Mouse (Mus musculus) bone marrow, adult 2 months (tissue): ENCODE measurements around the gene 4930430A15Rik.

Experiments used
- CTCF ChIP-seq: fragments of 200-500 bp; IDR thresholded peaks from 2 replicates; pipeline ENCODE4 v1.5.1; 2011; ENCODE audit warnings: low read length, control low read depth; ENCODE audit not compliant: control insufficient read depth, insufficient read depth
- POLR2A ChIP-seq: fragments of 200-500 bp; IDR thresholded peaks from 2 replicates; pipeline ENCODE4 v1.6.1; 2011; ENCODE audit warnings: low read depth, mild to moderate bottlenecking, control low read depth, low read length, borderline replicate concordance; ENCODE audit not compliant: control insufficient read depth

DNA sequence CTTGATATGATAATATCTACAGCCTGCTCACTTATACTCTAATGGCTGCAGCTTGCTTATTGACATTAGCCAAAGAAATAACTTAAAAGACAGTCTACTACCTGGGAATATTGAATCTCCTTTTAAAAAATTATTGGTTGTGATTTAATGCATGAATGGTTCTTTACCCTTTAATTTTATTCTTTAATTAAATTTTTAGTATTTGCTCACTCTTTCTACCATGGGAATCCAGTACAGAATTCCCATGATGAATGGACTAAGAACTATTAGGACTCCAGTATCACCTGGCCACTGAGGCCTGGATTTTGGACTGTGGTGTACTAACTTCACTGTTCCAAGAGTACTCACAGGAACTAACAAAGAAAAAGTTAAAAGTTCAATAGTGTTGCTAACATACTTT is 24.8 kb upstream of the 4930430A15Rik start, which contains the start of gene Olfr1276:
- no peak for TF ChIP-seq CTCF
- no peak for TF ChIP-seq POLR2A
